Mouse (Mus musculus): ENCODE results near the gene Nbea.

- no peak for TF ChIP-seq GATA1 (IDR thresholded peaks at IDR 0.05; ENCODE audit: borderline replicate concordance, low read length)
- TF ChIP-seq FLI1 (IDR thresholded peaks at IDR 0.05; ENCODE audit: low read length): no peak
Observed at GRCm38 (mm10) chr3:56007991-56008390, 175.5 kb downstream of the Nbea start.

All from megakaryocyte, embryonic 14.5 days (primary cell).